Mouse (Mus musculus): Measurements from ENCODE around the gene Zbtb43. TPM values are rescaled to one million over a fixed set of nuclear protein-coding genes. Genes with fewer than 3 reads are reported as not detected.

Zbtb43 gene
- polyA plus RNA-seq, 1 experiment, result 1.6 TPM

GRCm38 (mm10) chr2:33462066-33462465 lies 6.3 kb downstream of the Zbtb43 start:
- no peak for TF ChIP-seq GATA1 (IDR thresholded peaks at IDR 0.05; ENCODE audit: low read length)

DNA sequence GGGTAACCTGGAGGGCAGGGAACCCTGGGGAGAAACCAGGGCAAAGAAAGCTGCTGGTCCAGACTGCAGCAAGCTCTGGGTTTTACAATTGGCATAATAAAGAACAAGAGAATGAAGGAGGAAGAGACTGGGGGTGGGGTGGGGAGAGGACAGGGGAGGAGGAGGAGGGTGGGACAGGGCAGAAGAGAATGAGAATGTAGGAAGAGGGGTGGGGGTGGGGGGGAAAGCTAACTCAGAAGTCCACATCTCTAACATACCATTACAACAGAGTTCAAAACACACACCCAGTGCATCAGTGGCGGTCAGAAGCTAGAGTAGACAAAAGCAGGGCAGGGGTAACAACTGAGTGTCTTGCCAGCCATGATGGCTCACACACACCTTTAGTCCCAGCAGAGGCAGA lies 7.3 kb downstream of the Zbtb43 start:
- no peak for TF ChIP-seq GATA1 (IDR thresholded peaks at IDR 0.05; ENCODE audit: low read length)

DNA sequence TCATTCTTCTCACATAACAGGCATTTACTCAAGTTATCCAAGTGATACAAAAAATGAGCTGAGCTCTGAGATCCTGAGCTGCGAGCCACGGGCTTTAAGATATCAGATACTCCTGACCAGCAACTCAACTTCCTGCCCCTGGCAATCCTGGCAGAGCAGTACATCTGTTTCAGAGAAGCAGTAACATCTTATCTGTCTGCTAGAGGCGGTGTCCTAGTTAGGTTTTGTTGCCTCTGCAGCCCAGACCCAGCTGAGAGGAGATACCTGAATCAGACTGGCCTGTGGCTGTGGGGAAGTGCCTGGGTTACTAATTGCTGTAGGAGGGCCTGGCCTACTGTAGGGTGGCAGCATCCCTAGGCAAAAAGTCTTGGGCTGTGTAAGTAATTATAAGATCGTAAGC lies 8.7 kb downstream of the Zbtb43 start:
- TF ChIP-seq GATA1 (IDR thresholded peaks at IDR 0.05; ENCODE audit: low read length), result peak; percentile 29

- no peak for TF ChIP-seq GATA1 (IDR thresholded peaks at IDR 0.05; ENCODE audit: low read length)
Measured at GRCm38 (mm10) chr2:33456696-33457095, 11.7 kb downstream of the Zbtb43 start.

GRCm38 (mm10) chr2:33456242-33456641 lies 12.1 kb downstream of the Zbtb43 start:
- no peak for TF ChIP-seq GATA1 (IDR thresholded peaks at IDR 0.05; ENCODE audit: low read length)

DNA sequence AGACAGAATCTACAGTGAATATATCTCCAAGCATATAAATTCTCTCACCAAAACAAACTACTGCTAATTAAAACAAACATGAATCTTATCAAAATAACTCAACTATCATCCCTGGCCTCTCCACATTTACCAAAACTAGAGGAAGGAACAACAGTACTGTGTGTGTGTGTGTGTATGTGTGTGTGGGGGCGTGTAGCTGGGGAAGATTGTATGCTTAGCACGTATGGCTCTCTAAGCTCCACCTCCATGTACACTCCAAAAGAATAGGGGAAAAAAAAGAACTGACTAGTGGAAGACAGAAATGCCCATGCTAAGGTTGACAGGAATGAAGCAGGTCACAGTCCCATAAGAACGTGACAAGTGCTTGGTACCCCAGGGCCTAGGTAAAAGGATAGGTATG lies 13.0 kb downstream of the Zbtb43 start:
- TF ChIP-seq GATA1 (IDR thresholded peaks at IDR 0.05; ENCODE audit: low read length), result no peak

GRCm38 (mm10) chr2:33454816-33455215 lies 13.5 kb downstream of the Zbtb43 start:
- no peak for TF ChIP-seq GATA1 (IDR thresholded peaks at IDR 0.05; ENCODE audit: low read length)

GRCm38 (mm10) chr2:33453476-33453875 lies 14.9 kb downstream of the Zbtb43 start:
- TF ChIP-seq GATA1 (IDR thresholded peaks at IDR 0.05; ENCODE audit: low read length), result no peak

GRCm38 (mm10) chr2:33452721-33453120 lies 15.6 kb downstream of the Zbtb43 start:
- no peak for TF ChIP-seq GATA1 (IDR thresholded peaks at IDR 0.05; ENCODE audit: low read length)

DNA sequence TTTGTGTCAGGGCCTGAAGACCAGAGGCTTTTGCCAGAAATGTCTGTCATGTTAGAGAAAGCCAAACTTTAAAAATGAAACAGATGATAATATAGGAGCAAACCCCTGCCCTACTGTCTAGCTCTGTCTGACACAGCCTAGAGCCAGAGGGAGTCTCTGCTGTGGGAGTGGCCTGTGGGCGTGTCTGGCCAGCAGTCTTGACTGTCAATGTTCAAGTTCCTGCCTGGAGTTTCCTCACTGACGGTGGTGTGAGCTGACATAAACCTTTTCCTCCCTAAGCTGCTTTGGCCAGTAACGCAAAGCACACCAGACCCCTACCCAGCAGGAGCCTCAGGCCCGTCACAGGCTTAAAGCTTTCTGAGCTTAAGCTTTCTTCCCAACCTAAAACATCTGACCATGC lies 16.2 kb downstream of the Zbtb43 start:
- TF ChIP-seq GATA1 (IDR thresholded peaks at IDR 0.05; ENCODE audit: low read length), result no peak

DNA sequence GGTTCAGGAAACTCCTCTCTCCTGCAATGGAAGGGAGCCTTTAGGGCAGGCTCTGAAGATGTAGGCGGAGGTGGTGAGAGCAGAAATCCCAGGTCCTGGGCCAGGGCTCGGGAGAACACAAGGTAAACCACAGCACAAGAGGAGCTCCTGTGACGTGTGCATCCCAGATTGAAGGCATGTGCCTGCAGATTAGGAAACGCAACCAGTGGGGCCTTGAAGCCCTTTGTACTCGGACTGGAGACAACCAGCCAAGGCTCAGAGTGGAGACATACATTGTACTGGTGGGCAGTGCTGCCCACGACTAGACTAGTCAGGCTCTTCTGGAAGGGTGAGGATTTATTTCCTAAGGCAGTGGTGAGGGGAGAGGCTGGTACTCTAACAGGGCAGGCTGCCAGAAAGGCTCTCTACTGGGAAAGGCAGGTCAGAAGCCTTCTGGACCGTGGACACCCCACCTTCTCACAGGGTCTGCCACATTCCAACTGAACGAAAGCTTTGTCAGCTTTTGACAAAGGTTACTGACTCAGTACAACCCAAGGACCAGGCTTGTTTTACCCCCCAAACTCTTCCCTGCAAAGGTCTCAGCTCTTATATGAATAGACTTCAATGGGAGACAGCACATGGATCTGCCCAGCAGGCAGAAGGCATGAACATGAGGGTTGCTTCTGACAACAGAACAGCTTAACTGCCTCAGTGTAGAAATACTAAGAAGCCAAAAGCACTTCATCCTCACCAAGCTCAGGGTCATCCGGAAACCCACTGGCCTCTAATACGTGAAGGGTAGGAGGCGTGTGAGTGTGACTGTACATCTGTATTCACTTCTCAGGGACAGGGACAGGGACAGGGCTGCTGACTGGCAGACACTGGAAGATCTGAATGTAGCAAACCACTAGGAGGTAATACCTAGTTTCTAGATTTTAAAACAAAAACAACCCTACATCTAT lies 17.1 kb downstream of the Zbtb43 start:
- TF ChIP-seq GATA1 (IDR thresholded peaks at IDR 0.05; ENCODE audit: low read length), result no peak

- no peak for TF ChIP-seq GATA1 (IDR thresholded peaks at IDR 0.05; ENCODE audit: low read length)
Measured at GRCm38 (mm10) chr2:33449119-33449873, 19.1 kb downstream of the Zbtb43 start.

DNA sequence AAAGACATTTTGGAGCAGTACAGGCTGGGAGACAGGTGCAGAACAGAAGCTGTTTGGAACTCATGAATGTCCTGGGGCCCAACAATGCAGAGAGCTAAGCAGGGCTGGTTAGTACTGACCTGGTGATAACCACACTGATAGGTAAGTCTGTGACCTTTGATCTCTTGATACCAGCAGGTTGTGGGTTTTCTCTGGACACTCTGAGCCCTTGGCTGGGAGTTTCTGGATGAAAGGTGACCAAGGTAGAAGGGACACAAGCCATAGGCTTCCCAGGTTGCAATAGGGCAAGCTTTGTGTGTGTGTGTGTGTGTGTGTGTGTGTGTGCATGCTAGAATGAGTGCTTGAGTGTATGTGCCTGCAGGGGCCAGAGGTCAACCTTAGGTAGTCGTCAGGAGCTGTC lies 21.6 kb downstream of the Zbtb43 start:
- no peak for TF ChIP-seq GATA1 (IDR thresholded peaks at IDR 0.05; ENCODE audit: low read length)

DNA sequence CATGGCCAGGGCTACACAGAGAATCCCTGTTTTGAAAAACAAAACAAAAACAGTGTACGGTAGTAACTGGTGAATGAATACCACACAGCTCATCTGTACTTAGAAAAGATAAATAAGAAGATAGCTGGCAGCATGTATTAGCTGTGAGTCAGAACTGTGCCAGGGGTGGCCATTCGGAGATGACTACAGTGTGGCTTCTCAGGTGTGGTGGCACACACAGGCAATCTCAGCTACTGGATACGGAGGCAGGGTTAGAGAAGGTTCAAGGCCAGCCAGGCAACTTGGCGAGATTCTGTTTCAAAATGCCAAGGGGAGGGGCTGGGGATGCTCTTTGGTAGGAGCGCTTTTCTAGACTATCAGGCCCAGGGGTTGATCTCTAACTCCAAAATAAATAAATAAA lies 22.6 kb downstream of the Zbtb43 start:
- no peak for TF ChIP-seq GATA1 (IDR thresholded peaks at IDR 0.05; ENCODE audit: low read length)

DNA sequence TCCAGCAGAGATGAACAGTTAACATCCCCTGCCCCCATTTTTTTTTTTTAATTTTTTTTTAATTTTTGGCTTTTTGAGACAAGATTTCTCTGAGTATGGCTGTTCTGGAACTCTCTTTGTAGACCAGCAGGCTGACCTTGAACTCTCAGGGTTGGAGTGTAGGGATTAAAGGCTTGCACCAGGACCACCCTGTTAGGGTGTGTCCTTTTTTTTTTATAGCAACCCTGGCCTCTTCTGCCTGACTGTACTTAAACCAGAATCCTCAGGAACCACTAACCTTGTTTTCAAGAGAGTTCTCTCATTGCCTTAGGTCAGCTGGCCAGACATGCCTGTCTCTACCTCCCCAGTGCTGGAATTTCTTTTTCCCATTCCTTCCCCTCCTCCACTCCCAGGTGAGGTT lies 23.5 kb downstream of the Zbtb43 start:
- TF ChIP-seq GATA1 (IDR thresholded peaks at IDR 0.05; ENCODE audit: low read length), result no peak

- TF ChIP-seq GATA1 (IDR thresholded peaks at IDR 0.05; ENCODE audit: low read length), result no peak
Measured at GRCm38 (mm10) chr2:33444358-33444757, 24.0 kb downstream of the Zbtb43 start.

GRCm38 (mm10) chr2:33442701-33443100 lies 25.7 kb downstream of the Zbtb43 start:
- no peak for TF ChIP-seq GATA1 (IDR thresholded peaks at IDR 0.05; ENCODE audit: low read length)
